ENCODE assay signal across 8 mouse cellular contexts in genomic region chr7:111122531-111123130, GRCm38 (mm10). TPM values are rescaled to one million over a fixed set of nuclear protein-coding genes. Genes with fewer than 3 reads are reported as not detected.
A peak's percentile ranks its signal among the peaks of the same experiment; 100 is the strongest.
DNase-seq lines count a peak whose midpoint lies in the region; ATAC-seq and TF ChIP-seq lines count a peak whose summit lies in the region.

No protein-coding gene starts in this region.

- ATAC-seq in common myeloid progenitor, adult 5-6 weeks (replicated peaks; ENCODE audit: low read depth, poor library complexity, severe bottlenecking), result peak; percentile 98
- peak; percentile 100 for ATAC-seq in hindbrain, postnatal 0 days
- peak; percentile 92 for ATAC-seq in megakaryocyte, adult 5-6 weeks (ENCODE audit: poor library complexity, severe bottlenecking)

- DNase-seq in ZHBTc4 (ENCODE audit: low read depth, low spot score), result peak; percentile 99
- DNase-seq in gastrocnemius, adult 2 months, result peak; percentile 98
- DNase-seq in hindbrain, postnatal 0 days (ENCODE audit: low spot score), result peak; percentile 99
- peak; percentile 97 to 98 for DNase-seq in left cerebral cortex, adult 2 months (ENCODE audit: extremely low spot score in 1 of 2, low spot score in 2 of 2)
- peak; percentile 98 for DNase-seq in right cerebral cortex, adult 2 months (ENCODE audit: low spot score in 2 of 2)
- peak; percentile 97 for DNase-seq in urinary bladder, postnatal 14 days (ENCODE audit: low spot score)

- peak overlapping the region; percentile 87 for H3K9ac ChIP-seq in hindbrain, postnatal 0 days (replicated peaks; ENCODE audit: low read length)

- H3K4me3 ChIP-seq in gastrocnemius, adult 2 months, result peak overlapping the region; percentile 91
- peak overlapping the region; percentile 62 for H3K4me3 ChIP-seq in hindbrain, postnatal 0 days (ENCODE audit: low read length)
- H3K4me3 ChIP-seq in left cerebral cortex, adult 2 months, result peak overlapping the region; percentile 56

- intact Hi-C loops in gastrocnemius, adult 2 months (cut with DNase I), result loop anchor here (1.0 to 2.0 kb wide), 2 partner anchors 34 to 39 kb away; partner anchors contain the start of gene Eif4g2
- intact Hi-C loops in left cerebral cortex, adult 2 months (cut with DNase I), result loop anchor here (1.0 to 2.0 kb wide), 3 partner anchors 34 to 42 kb away; partner anchors contain the start of gene Eif4g2

- H3K9me3 ChIP-seq in hindbrain, postnatal 0 days (ENCODE audit: low read length), result no peaks in the 10 kb centered on the region

- H3K4me2 ChIP-seq in hindbrain, postnatal 0 days (ENCODE audit: low read depth, low read length), result peak overlapping the region; percentile 86

- H3K27ac ChIP-seq in gastrocnemius, adult 2 months, result peak overlapping the region; percentile 96
- peak overlapping the region; percentile 100 for H3K27ac ChIP-seq in hindbrain, postnatal 0 days
- peak overlapping the region; percentile 99 for H3K27ac ChIP-seq in left cerebral cortex, adult 2 months

- H3K4me1 ChIP-seq in hindbrain, postnatal 0 days (ENCODE audit: insufficient read depth, low read length), result peaks cover 9% of the 10 kb centered on the region; the same call in 1 of the 2 replicates

- no peak for TF ChIP-seq CTCF in gastrocnemius, adult 2 months (IDR thresholded peaks at IDR 0.05)
- TF ChIP-seq CTCF in hindbrain, postnatal 0 days (IDR thresholded peaks at IDR 0.05; ENCODE audit: low read depth), result 0 out of 2 replicates have a peak, but pooled peaks have one; percentile 13
- no peak for TF ChIP-seq CTCF in left cerebral cortex, adult 2 months (IDR thresholded peaks at IDR 0.05)

- WGBS in hindbrain, postnatal 0 days, result under 1% methylated on average over 44 of the region's 44 CpGs

- H3K36me3 ChIP-seq in hindbrain, postnatal 0 days (ENCODE audit: insufficient read depth, low read length), result no peaks in the 10 kb centered on the region

- H3K27me3 ChIP-seq in hindbrain, postnatal 0 days (ENCODE audit: insufficient read depth, low read length), result no peaks in the 10 kb centered on the region

RNA-seq across cellular contexts. Expression of gene Eif4g2, which starts 39.8 kb away (rescaled TPM):
- total RNA-seq in common myeloid progenitor, adult 5-6 weeks (2017), result 982 and 1,289 TPM in 2 replicates
- 100 to 1,000 TPM; 692 to 802 TPM for total RNA-seq in gastrocnemius, adult 2 months (2021)
- total RNA-seq in hindbrain, postnatal 0 days (2014; rRNA removed), result 322 and 354 TPM in 2 replicates
- polyA plus RNA-seq in hindbrain, postnatal 0 days (2015; fragmentation: Nextera tagmentation; extraction: Ambion mirVana), result 706 and 761 TPM in 2 replicates
- 100 to 1,000 TPM; 624 to 655 TPM for total RNA-seq in left cerebral cortex, adult 2 months (2021)
- 804 and 868 TPM in 2 replicates for total RNA-seq in megakaryocyte, adult 5-6 weeks (2015)
- total RNA-seq in megakaryocyte, adult 5-6 weeks (2017), result 448 and 663 TPM in 2 replicates

Comparison
In these comparisons a context has a peak if more than half of its experiments do, and no peak if none do; other contexts are left out.
1. Peak in every context shown above with its lines: DNase-seq, ATAC-seq, H3K4me3 ChIP-seq and H3K27ac ChIP-seq.